Mouse (Mus musculus) forebrain, postnatal 0 days (tissue): Measurements from ENCODE around the gene B4galt4. TPM values are rescaled to one million over a fixed set of nuclear protein-coding genes. Genes with fewer than 3 reads are reported as not detected.

ENCODE experiments used
- ATAC-seq: fragments of 200-750 bp; cut with Nextera tagmentation; 2 replicates; pipeline ENCODE4 v1.8.0; 2017; ENCODE audit warnings: mild to moderate bottlenecking, moderate library complexity
- DNase-seq: peaks from one replicate; pipeline ENCODE4 v3.0.0-alpha.2; 2015
- H3K27ac ChIP-seq: fragments of 300-500 bp; sonication (generic); 2 replicates; pipeline ENCODE4 v1.5.1; 2014; ENCODE audit warnings: low read depth, mild to moderate bottlenecking, antibody characterized with exemption, low read length, moderate library complexity, mixed read lengths
- H3K27me3 ChIP-seq: fragments of 300-500 bp; sonication (generic); 2 replicates; pipeline ENCODE4 v1.6.1; 2014; ENCODE audit warnings: mild to moderate bottlenecking, low read length, mixed read lengths; ENCODE audit not compliant: insufficient read depth
- H3K36me3 ChIP-seq: fragments of 300-500 bp; sonication (generic); 2 replicates; pipeline ENCODE4 v1.6.1; 2014; ENCODE audit warnings: mild to moderate bottlenecking, moderate library complexity; ENCODE audit not compliant: insufficient read depth
- H3K4me1 ChIP-seq: fragments of 300-500 bp; sonication (generic); 2 replicates; pipeline ENCODE4 v1.6.1; 2014; ENCODE audit warnings: antibody characterized with exemption; ENCODE audit not compliant: insufficient read depth
- H3K4me2 ChIP-seq: fragments of 300-500 bp; sonication (generic); 2 replicates; pipeline ENCODE4 v1.6.1; 2014; ENCODE audit warnings: low read depth, mild to moderate bottlenecking, moderate library complexity
- H3K4me3 ChIP-seq: fragments of 300-500 bp; sonication (generic); 2 replicates; pipeline ENCODE4 v1.5.1; 2014; ENCODE audit warnings: low read depth, low read length, mixed read lengths
- H3K9ac ChIP-seq: fragments of 300-500 bp; sonication (generic); 2 replicates; pipeline ENCODE4 v1.6.1; 2014; ENCODE audit warnings: mild to moderate bottlenecking
- H3K9me3 ChIP-seq: fragments of 300-500 bp; sonication (generic); 2 replicates; pipeline ENCODE4 v1.6.1; 2016; ENCODE audit warnings: low read length
- CTCF ChIP-seq: sonication (generic); IDR thresholded peaks from 2 replicates; pipeline ENCODE4 v1.5.1; 2016; ENCODE audit warnings: antibody characterized with exemption, control low read depth, low read depth
- WGBS: fragments of 180-500 bp; shearing (Covaris S2); extraction: QIAGEN DNeasy Blood & Tissue Kit; methylation state at CpG from one replicate; pipeline ENCODE4 v1.1.7; 2014; 5-methylcytosine and 5-hydroxymethylcytosine counted together
- polyA plus RNA-seq: library from polyadenylated mRNA; unstranded; fragments of >200 nt; fragmentation: Nextera tagmentation; extraction: Ambion mirVana; gene quantifications from 2 replicates; pipeline ENCODE4 v1.2.1, GENCODE M21; 2015
- total RNA-seq: library from RNA; depleted of rRNA; stranded (reverse); fragments of >200 nt; gene quantifications from 2 replicates; pipeline ENCODE4 v1.2.3, GENCODE M21; 2014

Gene B4galt4
- total and polyA plus RNA-seq, 2 experiments from 2014 or later = 25.0 to 27.3 TPM

DNA sequence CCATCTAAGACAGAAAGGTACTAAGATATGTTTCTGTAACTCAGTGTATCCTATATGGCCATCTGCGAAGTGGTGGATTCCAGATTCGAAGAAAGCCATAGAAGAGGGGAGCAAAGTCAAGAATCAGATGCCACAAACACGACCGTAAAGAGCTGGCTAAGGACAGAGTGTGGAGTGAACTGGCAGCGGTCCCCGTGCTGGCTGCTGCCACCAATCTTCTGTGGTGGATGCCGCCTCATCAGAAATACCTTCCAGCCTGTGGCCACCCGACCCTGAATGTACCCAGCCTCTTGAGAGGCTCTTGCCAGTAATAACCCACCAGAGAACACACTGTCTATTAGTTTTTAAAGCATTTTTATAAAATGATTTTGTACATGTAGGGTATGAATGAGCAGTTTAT lies 26.3 kb downstream of the B4galt4 start:
- Histone ChIP-seq H3K4me2 (no peak overlapping the region), H3K36me3 (peaks cover 44% of the 10 kb centered on the region), H3K27me3 (no peaks in the 10 kb centered on the region), H3K9ac (no peak overlapping the region), H3K27ac (no peak overlapping the region), H3K4me1 (no peaks in the 10 kb centered on the region), H3K9me3 (no peaks in the 10 kb centered on the region), H3K4me3 (no peak overlapping the region)
- ATAC-seq (no peak), DNase-seq (no peak)
- TF ChIP-seq CTCF = no peak
- WGBS = 86% methylated on average over 8 of the region's 8 CpGs

DNA sequence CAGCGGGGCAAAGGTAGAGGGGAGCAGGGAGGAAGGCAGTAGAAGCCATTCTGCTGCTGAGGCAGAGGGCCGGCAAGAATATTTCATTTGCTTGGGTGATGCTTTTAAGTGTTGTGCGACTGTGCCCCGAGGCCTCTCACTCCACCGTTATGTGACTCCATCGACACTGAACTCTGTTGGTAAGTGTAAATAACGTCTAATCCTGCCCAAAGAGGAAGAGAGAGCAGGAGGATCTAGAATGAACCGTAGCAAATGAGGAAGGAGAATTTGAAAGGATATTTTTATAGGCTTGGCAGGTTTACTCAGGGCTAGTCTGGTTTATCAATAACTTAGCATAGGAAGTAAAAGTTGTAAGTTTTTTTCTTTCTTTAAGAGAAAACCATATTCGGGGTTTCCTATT lies 27.5 kb downstream of the B4galt4 start:
- H3K9ac ChIP-seq = no peak overlapping the region
- no peak overlapping the region for H3K27ac ChIP-seq
- H3K36me3 ChIP-seq = peaks cover 36% of the 10 kb centered on the region
- H3K9me3 ChIP-seq = no peaks in the 10 kb centered on the region
- H3K4me2 ChIP-seq = no peak overlapping the region
- no peak overlapping the region for H3K4me3 ChIP-seq
- no peaks in the 10 kb centered on the region for H3K27me3 ChIP-seq
- no peaks in the 10 kb centered on the region for H3K4me1 ChIP-seq
- ATAC-seq = no peak
- 88% methylated on average over 9 of the region's 9 CpGs for WGBS
- DNase-seq = no peak
- no peak for TF ChIP-seq CTCF

DNA sequence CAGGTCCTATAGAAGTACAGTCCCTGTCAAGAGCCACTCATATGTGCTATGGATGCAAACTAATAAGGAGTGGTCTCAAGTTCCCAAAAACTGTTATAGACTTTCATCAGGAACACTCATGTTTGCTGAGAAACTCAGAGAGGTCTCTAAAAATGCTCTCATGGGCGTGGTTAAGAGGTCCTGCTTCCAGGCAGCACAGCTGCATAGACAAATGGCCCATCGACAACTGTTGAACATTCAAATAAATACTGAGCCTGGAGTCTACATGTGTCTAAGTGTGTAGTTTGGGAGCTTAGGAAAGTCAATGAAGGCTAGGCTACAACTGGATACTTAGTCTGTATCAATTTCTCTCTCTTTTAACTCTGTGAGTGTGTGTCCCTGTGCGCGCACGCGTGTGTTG lies 29.1 kb downstream of the B4galt4 start:
- 94% methylated on average over 6 of the region's 6 CpGs for WGBS
- H3K27ac ChIP-seq = no peak overlapping the region
- H3K36me3 ChIP-seq = peaks cover 27% of the 10 kb centered on the region
- no peak overlapping the region for H3K4me2 ChIP-seq
- ATAC-seq = no peak
- H3K4me1 ChIP-seq = no peaks in the 10 kb centered on the region
- no peak overlapping the region for H3K9ac ChIP-seq
- TF ChIP-seq CTCF = no peak
- H3K4me3 ChIP-seq = no peak overlapping the region
- no peaks in the 10 kb centered on the region for H3K27me3 ChIP-seq
- H3K9me3 ChIP-seq = no peaks in the 10 kb centered on the region
- no peak for DNase-seq

DNA sequence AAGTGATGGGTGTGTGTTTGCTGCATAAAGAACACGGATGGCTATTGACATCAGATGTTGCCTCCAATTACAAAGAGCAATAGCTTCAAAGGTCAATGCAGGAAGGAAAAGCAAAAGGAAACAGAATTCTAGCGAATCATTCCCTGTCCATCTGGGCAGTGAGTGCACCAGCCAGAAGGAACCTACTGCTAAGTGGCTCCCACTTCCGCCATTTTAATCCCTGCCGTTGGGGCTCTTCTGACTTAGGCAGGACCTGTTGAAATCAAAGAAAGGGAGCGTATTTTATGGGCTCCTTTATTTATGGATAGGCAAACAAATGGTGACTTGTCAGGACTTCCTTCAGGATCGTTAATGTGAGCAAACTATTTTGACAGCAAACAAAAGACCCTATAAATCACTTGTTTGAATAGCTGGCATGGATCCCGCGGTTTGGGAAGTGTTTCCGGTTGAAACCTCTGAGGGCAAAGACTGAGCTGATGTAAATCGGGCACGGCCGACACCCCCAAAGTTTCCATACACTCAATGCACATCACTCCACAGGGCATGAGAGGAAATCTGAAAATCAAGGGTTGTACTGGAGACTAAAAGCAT lies 30.9 kb downstream of the B4galt4 start:
- DNase-seq = no peak

DNA sequence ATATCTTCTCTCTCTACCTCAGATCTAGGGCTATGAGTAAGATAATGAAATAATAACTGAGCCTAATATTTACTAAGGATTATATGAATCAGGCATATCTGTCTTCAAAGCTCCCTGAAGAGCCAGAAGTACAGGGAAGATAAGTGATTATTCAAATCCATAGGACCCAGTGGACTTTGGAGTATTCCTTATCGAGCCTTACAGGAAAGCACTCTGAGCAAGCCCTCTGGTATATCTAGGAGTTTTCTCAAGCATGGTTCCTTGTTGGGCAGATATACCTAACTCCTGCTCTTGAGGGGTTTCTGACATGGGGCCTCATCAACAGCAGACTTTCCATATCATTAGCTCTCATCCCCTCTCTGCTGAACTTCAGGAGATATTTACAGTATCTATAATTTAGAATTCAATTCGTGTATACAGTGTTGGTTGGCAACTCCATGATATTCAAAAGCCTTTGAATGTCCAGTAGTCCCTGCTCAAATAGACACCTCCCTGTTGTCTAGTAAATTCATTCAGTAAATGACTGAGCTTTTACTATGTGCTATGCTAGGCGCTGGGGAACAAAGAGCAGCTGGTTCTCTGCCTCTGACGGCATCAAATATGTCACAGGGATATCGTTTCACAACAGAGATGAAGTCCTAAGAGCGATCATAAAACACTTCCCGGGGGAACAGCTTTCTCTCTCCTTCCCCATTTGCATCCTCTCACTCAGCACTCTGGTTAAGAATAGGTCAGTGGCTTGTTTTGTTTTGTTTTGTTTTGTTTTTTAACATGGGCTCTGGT lies 33.1 kb downstream of the B4galt4 start:
- WGBS = 70% methylated on average over 7 of the region's 7 CpGs
- H3K9ac ChIP-seq = no peak overlapping the region
- no peak for ATAC-seq

More for the DNA sequence above, 30.9 kb downstream of the B4galt4 start:
- ATAC-seq = no peak
- Histone ChIP-seq H3K9ac (no peak overlapping the region), H3K4me2 (no peak overlapping the region), H3K27me3 (no peaks in the 10 kb centered on the region), H3K4me1 (no peaks in the 10 kb centered on the region), H3K9me3 (no peaks in the 10 kb centered on the region), H3K27ac (no peak overlapping the region), H3K36me3 (peaks cover 13% of the 10 kb centered on the region; the same call in 1 of the 2 replicates), H3K4me3 (no peak overlapping the region)
- no peak for TF ChIP-seq CTCF
- 46% methylated on average over 12 of the region's 12 CpGs for WGBS

DNA sequence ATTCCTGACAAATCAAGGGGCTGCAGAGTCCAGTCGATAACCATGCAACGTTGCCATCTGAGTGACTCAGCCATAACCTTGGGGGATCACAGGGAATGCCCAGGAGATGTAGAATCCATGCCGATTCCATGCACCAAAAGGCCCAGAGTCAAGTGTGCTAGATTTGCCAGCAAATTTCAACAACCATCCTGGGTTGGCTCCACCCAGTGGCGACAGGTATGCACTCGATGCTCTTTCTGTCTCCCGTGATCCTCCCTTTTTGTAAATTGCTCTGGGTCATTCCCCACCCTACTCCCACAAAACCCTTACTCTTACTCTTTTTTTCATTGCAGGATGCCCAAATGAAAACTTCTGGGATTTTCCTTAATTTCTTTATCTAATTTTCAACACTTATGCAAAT lies 34.3 kb downstream of the B4galt4 start:
- H3K4me3 ChIP-seq = no peak overlapping the region
- 58% methylated on average over 6 of the region's 6 CpGs for WGBS
- DNase-seq = no peak

More for the DNA sequence above, 33.1 kb downstream of the B4galt4 start:
- H3K9me3 ChIP-seq = no peaks in the 10 kb centered on the region
- no peak overlapping the region for H3K4me2 ChIP-seq
- no peak for TF ChIP-seq CTCF
- H3K36me3 ChIP-seq = no peaks in the 10 kb centered on the region
- H3K27me3 ChIP-seq = no peaks in the 10 kb centered on the region
- H3K4me3 ChIP-seq = no peak overlapping the region
- no peak overlapping the region for H3K27ac ChIP-seq
- no peaks in the 10 kb centered on the region for H3K4me1 ChIP-seq
- no peak for DNase-seq

DNA sequence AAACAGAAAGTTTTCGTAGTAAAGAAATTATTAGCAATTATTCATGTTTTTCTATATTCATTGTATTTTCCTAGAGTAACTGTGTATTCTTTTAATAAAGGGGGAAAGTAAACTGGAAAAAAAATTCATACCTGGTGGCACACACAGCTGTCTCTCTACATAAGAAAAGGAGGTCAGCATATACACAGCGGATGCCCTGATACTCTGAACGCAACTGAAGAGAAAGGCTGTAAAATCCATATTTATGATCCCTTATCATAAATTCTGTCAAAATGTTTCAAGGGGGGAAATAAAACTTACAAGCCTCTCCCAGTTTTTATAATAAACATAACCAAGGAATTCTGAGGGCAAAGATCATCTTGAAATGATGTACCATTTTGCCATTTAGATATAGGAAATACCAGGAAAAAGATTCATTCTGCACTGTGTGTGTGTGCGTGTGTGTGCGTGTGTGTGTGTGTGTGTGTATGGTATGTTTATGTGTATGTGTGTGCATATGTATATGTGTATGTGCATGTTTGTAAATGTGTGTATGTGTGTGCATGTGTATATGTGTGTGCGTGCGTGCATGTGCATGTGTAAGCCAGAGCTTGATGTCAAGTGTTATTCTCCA lies 39.0 kb downstream of the B4galt4 start:
- Histone ChIP-seq H3K4me3 (no peak overlapping the region), H3K4me1 (no peaks in the 10 kb centered on the region), H3K36me3 (no peaks in the 10 kb centered on the region), H3K9me3 (no peaks in the 10 kb centered on the region), H3K9ac (no peak overlapping the region), H3K27ac (no peak overlapping the region), H3K27me3 (no peaks in the 10 kb centered on the region), H3K4me2 (no peak overlapping the region)
- WGBS = 94% methylated on average over 7 of the region's 7 CpGs
- TF ChIP-seq CTCF = no peak
- no peak for DNase-seq
- ATAC-seq = no peak

More for the DNA sequence above, 34.3 kb downstream of the B4galt4 start:
- Histone ChIP-seq H3K27me3 (no peaks in the 10 kb centered on the region), H3K9me3 (no peaks in the 10 kb centered on the region), H3K9ac (no peak overlapping the region), H3K36me3 (no peaks in the 10 kb centered on the region), H3K27ac (no peak overlapping the region), H3K4me1 (no peaks in the 10 kb centered on the region), H3K4me2 (no peak overlapping the region)
- TF ChIP-seq CTCF = no peak
- ATAC-seq = no peak
